Mouse (Mus musculus) heart, embryonic 15.5 days (tissue): ENCODE data around the gene Hist1h3d. TPM values are rescaled to one million over a fixed set of nuclear protein-coding genes. Genes with fewer than 3 reads are reported as not detected.
A peak's percentile ranks its signal among the peaks of the same experiment; 100 is the strongest.
"Not testable (repeated sequence)": the region's sequence is repeated elsewhere in the genome, so short reads cannot be mapped to it uniquely, and the experiment has no call there.

Source experiments
- ATAC-seq: fragments of 200-750 bp; cut with Nextera tagmentation; replicated peaks from 2 replicates; pipeline ENCODE4 v1.8.0; 2017; ENCODE audit warnings: low read depth, moderate TSS enrichment; ENCODE audit not compliant: insufficient number of reproducible peaks, insufficient read depth, low FRiP score
- H3K27ac ChIP-seq: fragments of 300-500 bp; sonication (generic); 2 replicates; pipeline ENCODE4 v1.5.1; 2015; ENCODE audit warnings: mild to moderate bottlenecking, inconsistent platforms
- H3K27me3 ChIP-seq: fragments of 300-500 bp; sonication (generic); 2 replicates; pipeline ENCODE4 v1.6.1; 2015; ENCODE audit warnings: inconsistent platforms
- H3K36me3 ChIP-seq: fragments of 300-500 bp; sonication (generic); 2 replicates; pipeline ENCODE4 v1.6.1; 2015; ENCODE audit warnings: mild to moderate bottlenecking, inconsistent platforms
- H3K4me1 ChIP-seq: fragments of 300-500 bp; sonication (generic); replicated peaks from 2 replicates; pipeline ENCODE4 v1.6.1; 2015; ENCODE audit warnings: inconsistent platforms
- H3K4me2 ChIP-seq: fragments of 300-500 bp; sonication (generic); 2 replicates; pipeline ENCODE4 v1.6.1; 2015; ENCODE audit warnings: inconsistent platforms, mild to moderate bottlenecking, moderate library complexity
- H3K4me3 ChIP-seq: fragments of 300-500 bp; sonication (generic); 2 replicates; pipeline ENCODE4 v1.5.1; 2015; ENCODE audit warnings: mild to moderate bottlenecking, inconsistent platforms
- H3K9ac ChIP-seq: fragments of 300-500 bp; sonication (generic); 2 replicates; pipeline ENCODE4 v1.6.1; 2015; ENCODE audit warnings: mild to moderate bottlenecking, inconsistent platforms
- H3K9me3 ChIP-seq: fragments of 300-500 bp; sonication (generic); replicated peaks from 2 replicates; pipeline ENCODE4 v1.6.1; 2016; ENCODE audit warnings: inconsistent platforms
- WGBS: fragments of 180-500 bp; shearing (Covaris S2); methylation state at CpG from one replicate; pipeline ENCODE4 v1.1.7; 2015; ENCODE audit warnings: mixed read lengths; 5-methylcytosine and 5-hydroxymethylcytosine counted together
- polyA plus RNA-seq: library from polyadenylated mRNA; unstranded; fragments of >200 nt; fragmentation: Nextera tagmentation; extraction: Ambion mirVana; gene quantifications from 2 replicates; pipeline ENCODE4 v1.2.1, GENCODE M21; 2015

Hist1h3d gene
- polyA plus RNA-seq, 1 experiment from 2014 or later: 2.0 TPM

DNA sequence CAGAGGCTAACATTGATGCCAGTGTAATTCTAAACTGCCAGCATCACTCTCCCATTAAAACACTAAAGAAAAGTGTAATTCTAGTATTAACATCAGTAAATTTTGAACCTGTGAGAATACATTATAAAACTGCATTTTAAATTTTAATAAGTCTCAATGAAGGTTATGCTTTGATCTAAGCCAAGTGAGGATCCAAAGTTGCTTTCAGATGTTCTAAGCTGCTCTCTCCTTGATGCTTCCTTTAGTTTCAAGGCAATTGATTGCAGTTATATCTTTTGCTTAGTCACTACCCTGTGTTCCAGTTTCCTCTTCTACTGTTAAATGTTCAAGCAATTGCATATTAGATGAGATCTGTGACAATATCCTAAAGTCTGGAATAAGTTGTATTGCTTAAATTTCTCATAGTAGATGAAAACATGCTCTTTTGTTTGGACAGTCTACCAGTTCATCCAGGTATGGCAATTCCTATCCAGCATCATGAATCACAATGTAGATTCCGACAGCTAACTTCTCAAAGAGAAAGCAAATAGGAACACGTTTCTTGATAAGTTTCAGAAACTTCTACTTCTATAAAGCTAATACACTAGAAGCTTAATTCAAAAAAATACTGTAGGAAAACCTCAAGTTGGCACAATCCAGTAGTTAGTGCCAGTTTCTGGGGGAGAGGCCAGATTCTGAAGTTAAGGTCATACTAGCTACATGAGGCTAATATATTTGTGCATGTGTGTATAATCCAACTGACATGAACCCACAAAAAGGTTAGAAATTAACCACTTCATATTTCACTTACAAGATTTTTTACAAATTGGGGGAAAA, 3.1 kb upstream of the Hist1h3d start:
- H3K27ac ChIP-seq: peak overlapping the region; percentile 97
- no peaks in the 10 kb centered on the region for H3K36me3 ChIP-seq
- H3K9ac ChIP-seq: peak overlapping the region; percentile 58
- 41% methylated on average over 2 of the region's 2 CpGs for WGBS
- H3K4me3 ChIP-seq: peak overlapping the region; percentile 54
- no peaks in the 10 kb centered on the region for H3K9me3 ChIP-seq
- peaks cover 39% of the 10 kb centered on the region for H3K4me1 ChIP-seq
- no peak for ATAC-seq
- peak overlapping the region; percentile 73 for H3K4me2 ChIP-seq
- H3K27me3 ChIP-seq: no peaks in the 10 kb centered on the region

DNA sequence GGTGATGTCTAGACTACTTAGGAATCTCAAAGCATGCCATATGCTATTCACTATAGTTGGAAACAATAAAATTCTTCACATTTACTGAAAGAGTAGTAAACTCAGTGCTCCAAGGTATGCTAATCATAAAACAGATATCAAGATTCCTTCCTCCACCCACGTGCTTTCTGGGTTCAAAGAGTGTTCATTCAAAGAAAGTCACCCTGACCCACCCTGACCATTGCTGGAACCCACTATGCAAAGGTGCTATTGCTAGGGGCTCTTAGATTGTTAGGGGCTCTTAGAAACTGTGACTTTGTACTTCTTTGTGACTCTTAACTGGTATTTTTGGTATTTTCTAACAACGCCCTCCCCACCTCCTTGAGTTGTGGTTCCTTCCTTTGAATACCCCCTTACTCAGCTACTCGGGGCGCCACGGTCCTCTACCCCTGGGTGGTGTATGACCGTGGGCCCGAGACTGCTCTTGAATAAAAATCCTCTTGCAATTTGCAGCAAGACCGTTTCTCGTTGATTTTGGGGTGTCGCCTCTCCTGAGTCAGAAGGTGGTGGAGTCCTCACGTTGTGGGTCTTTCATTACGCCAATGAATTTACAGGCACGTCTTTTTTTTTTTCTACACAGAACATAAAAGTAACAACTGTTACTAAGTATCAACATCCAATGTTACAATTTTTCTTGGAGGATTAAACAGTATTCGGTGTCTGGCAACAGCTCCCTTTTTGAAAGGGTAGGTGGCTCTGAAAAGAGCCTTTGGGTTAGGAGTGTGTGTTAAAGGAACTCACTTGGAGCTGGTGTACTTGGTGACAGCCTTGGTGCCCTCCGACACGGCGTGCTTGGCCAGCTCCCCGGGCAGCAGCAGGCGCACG, 2.3 kb upstream of the Hist1h3d start:
- Histone ChIP-seq H3K27ac (peak overlapping the region; percentile 97), H3K4me2 (peak overlapping the region; percentile 73), H3K4me3 (peak overlapping the region; percentile 54), H3K9ac (peak overlapping the region; percentile 58), H3K4me1 (peaks cover 39% of the 10 kb centered on the region)
- not testable (repeated sequence) for ATAC-seq, H3K27me3 ChIP-seq, H3K36me3 ChIP-seq, H3K9me3 ChIP-seq
- 13% methylated on average over 20 of the region's 20 CpGs for WGBS

- Histone ChIP-seq H3K4me1 (peaks cover 39% of the 10 kb centered on the region), H3K4me2 (peak within 1 kb of the TSS; percentile 73), H3K4me3 (peak within 1 kb of the TSS; percentile 54), H3K27ac (peak within 1 kb of the TSS; percentile 97), H3K9ac (peak within 1 kb of the TSS; percentile 58)
- WGBS: under 1% methylated on average over 36 of the region's 42 CpGs
- not testable (repeated sequence) for H3K9me3 ChIP-seq, H3K27me3 ChIP-seq, H3K36me3 ChIP-seq
- peak; percentile 86 for ATAC-seq
Measured at GRCm38 (mm10) chr13:23573898-23574524, 1.6 kb upstream of the Hist1h3d start, which contains the start of the genes Hist1h2bf and Hist1h2ad. TSS of gene Hist1h2bf (minus strand) at chr13:23574196. TSS of gene Hist1h2ad (plus strand) at chr13:23574381.

DNA sequence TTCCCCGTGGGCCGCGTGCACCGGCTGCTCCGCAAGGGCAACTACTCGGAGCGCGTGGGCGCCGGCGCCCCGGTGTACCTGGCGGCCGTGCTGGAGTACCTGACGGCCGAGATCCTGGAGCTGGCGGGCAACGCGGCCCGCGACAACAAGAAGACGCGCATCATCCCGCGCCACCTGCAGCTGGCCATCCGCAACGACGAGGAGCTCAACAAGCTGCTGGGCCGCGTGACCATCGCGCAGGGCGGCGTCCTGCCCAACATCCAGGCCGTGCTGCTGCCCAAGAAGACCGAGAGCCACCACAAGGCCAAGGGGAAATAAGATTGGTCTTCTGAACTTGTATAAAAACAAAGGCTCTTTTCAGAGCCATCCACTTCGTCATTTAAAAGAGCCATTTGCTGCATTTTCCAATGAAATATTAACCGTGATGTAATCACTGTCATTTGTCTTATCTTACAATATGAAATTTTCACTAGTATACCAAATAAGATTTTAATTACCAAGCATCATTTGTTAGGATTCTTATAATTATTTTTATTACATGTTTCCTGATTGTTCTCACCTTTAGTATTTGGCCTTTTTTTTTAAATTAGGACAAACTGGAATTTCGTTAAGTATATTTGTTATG, 905 bp upstream of the Hist1h3d start:
- peak overlapping the region; percentile 54 for H3K4me3 ChIP-seq
- not testable (repeated sequence) for ATAC-seq, H3K36me3 ChIP-seq, H3K9ac ChIP-seq, H3K27me3 ChIP-seq, H3K9me3 ChIP-seq
- peak overlapping the region; percentile 97 for H3K27ac ChIP-seq
- 1% methylated on average over 14 of the region's 39 CpGs for WGBS
- H3K4me1 ChIP-seq: peaks cover 38% of the 10 kb centered on the region
- peak overlapping the region; percentile 73 for H3K4me2 ChIP-seq

GRCm38 (mm10) chr13:23575864-23576313, 326 bp downstream of the Hist1h3d start:
- Histone ChIP-seq H3K4me1 (peaks cover 35% of the 10 kb centered on the region), H3K27ac (peak overlapping the region; percentile 77), H3K9ac (peak overlapping the region; percentile 61), H3K4me3 (peak overlapping the region; percentile 47), H3K4me2 (peak overlapping the region; percentile 73)
- 2% methylated on average over 11 of the region's 40 CpGs for WGBS
- ATAC-seq, H3K9me3 ChIP-seq, H3K36me3 ChIP-seq, H3K27me3 ChIP-seq: not testable (repeated sequence)

GRCm38 (mm10) chr13:23576351-23576881, 853 bp downstream of the Hist1h3d start:
- Histone ChIP-seq H3K9me3 (no peaks in the 10 kb centered on the region), H3K4me3 (peak overlapping the region; percentile 47), H3K27me3 (no peaks in the 10 kb centered on the region), H3K4me1 (peaks cover 38% of the 10 kb centered on the region), H3K4me2 (peak overlapping the region; percentile 73), H3K9ac (peak overlapping the region; percentile 61), H3K36me3 (no peaks in the 10 kb centered on the region), H3K27ac (peak overlapping the region; percentile 77)
- 22% methylated on average over 7 of the region's 7 CpGs for WGBS
- ATAC-seq: no peak

GRCm38 (mm10) chr13:23576906-23577639, 1.5 kb downstream of the Hist1h3d start:
- Histone ChIP-seq H3K27ac (peak overlapping the region; percentile 77), H3K4me2 (peak overlapping the region; percentile 73), H3K9ac (peak overlapping the region; percentile 61; the same call in 1 of the 2 replicates), H3K9me3 (no peaks in the 10 kb centered on the region), H3K4me1 (peaks cover 37% of the 10 kb centered on the region), H3K27me3 (no peaks in the 10 kb centered on the region), H3K4me3 (peak overlapping the region; percentile 47), H3K36me3 (no peaks in the 10 kb centered on the region)
- WGBS: 52% methylated on average over 6 of the region's 6 CpGs
- ATAC-seq: no peak

- Histone ChIP-seq H3K36me3 (no peaks in the 10 kb centered on the region), H3K9me3 (no peaks in the 10 kb centered on the region), H3K9ac (no peak overlapping the region), H3K4me3 (no peak overlapping the region), H3K4me1 (peaks cover 35% of the 10 kb centered on the region), H3K27me3 (no peaks in the 10 kb centered on the region), H3K27ac (no peak overlapping the region), H3K4me2 (no peak overlapping the region)
- WGBS: 85% methylated on average over 1 of the region's 1 CpGs
- ATAC-seq: no peak
Measured at GRCm38 (mm10) chr13:23577835-23578234, 2.3 kb downstream of the Hist1h3d start.

DNA sequence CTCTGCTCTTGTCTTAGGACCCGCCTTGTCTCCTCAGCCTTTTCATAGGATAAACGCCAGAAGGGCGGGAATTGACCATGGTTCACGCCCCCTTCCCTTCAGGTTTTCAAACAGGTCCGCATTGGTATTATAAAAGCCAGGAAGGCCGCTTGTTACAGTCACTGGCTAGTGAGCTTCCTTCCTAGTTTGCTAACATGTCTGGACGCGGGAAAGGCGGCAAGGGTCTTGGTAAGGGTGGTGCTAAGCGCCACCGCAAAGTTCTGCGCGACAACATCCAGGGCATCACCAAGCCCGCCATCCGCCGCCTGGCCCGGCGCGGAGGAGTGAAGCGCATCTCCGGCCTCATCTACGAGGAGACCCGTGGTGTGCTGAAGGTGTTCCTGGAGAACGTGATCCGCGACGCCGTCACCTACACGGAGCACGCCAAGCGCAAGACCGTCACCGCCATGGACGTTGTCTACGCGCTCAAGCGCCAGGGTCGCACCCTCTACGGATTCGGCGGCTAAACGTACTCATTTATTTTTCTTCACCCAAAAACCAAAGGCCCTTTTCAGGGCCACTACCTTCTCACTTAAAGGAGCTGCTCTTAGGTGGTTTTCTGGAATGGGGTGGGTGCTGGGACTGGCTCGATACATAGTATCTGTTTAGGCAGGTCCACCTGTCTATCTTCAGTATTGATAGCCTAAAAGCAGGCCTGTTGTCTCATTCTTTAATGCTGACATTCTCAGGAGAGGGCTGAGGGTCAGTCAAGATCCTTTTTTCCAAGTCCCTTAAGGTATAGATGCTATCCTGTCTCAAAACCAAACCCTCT, 6.0 kb downstream of the Hist1h3d start, which contains the start of gene Hist1h4d:
Gene Hist1h4d (plus strand): TSS at position 191 of the 811 bp plus-strand sequence.
- WGBS: under 1% methylated on average over 43 of the region's 43 CpGs
- Histone ChIP-seq H3K9ac (peak within 1 kb of the TSS; percentile 66), H3K4me3 (peak within 1 kb of the TSS; percentile 57), H3K4me1 (peaks cover 33% of the 10 kb centered on the region), H3K4me2 (peak within 1 kb of the TSS; percentile 79), H3K36me3 (no peaks in the 10 kb centered on the region), H3K27me3 (no peaks in the 10 kb centered on the region), H3K27ac (peak within 1 kb of the TSS; percentile 79), H3K9me3 (no peaks in the 10 kb centered on the region)
- peak; percentile 84 for ATAC-seq
